Mouse (Mus musculus) kidney, embryonic 14.5 days (tissue): ENCODE results near the gene Rfwd3. TPM values are rescaled to one million over a fixed set of nuclear protein-coding genes. Genes with fewer than 3 reads are reported as not detected.
"Not testable (repeated sequence)": the region's sequence is repeated elsewhere in the genome, so short reads cannot be mapped to it uniquely, and the experiment has no call there.

Experiments
- ATAC-seq: fragments of 200-750 bp; cut with Nextera tagmentation; 2 replicates; pipeline ENCODE4 v1.8.0; 2017; ENCODE audit warnings: moderate number of reproducible peaks, mild to moderate bottlenecking, moderate TSS enrichment, moderate library complexity; ENCODE audit not compliant: low FRiP score, low TSS enrichment
- H3K27ac ChIP-seq: fragments of 300-500 bp; sonication (generic); 2 replicates; pipeline ENCODE4 v1.5.1; 2014; ENCODE audit warnings: low read depth, mild to moderate bottlenecking, low read length, moderate library complexity, mixed read lengths
- H3K27me3 ChIP-seq: fragments of 300-500 bp; sonication (generic); 2 replicates; pipeline ENCODE4 v1.6.1; 2014; ENCODE audit warnings: mild to moderate bottlenecking, low read length; ENCODE audit not compliant: control insufficient read depth, insufficient read depth
- H3K36me3 ChIP-seq: fragments of 300-500 bp; sonication (generic); 2 replicates; pipeline ENCODE4 v1.6.1; 2014; ENCODE audit warnings: low read length, mixed read lengths; ENCODE audit not compliant: control insufficient read depth, insufficient read depth
- H3K4me1 ChIP-seq: fragments of 300-500 bp; sonication (generic); 2 replicates; pipeline ENCODE4 v1.6.1; 2014; ENCODE audit warnings: low read length, mixed read lengths; ENCODE audit not compliant: control insufficient read depth, insufficient read depth
- H3K4me2 ChIP-seq: fragments of 300-500 bp; sonication (generic); replicated peaks from 2 replicates; pipeline ENCODE4 v1.6.1; 2014; ENCODE audit warnings: low read depth, mild to moderate bottlenecking, low read length
- H3K4me3 ChIP-seq: fragments of 300-500 bp; sonication (generic); 2 replicates; pipeline ENCODE4 v1.5.1; 2014; ENCODE audit warnings: mild to moderate bottlenecking, low read length
- H3K9ac ChIP-seq: fragments of 300-500 bp; sonication (generic); 2 replicates; pipeline ENCODE4 v1.6.1; 2014; ENCODE audit warnings: low read depth, mild to moderate bottlenecking, low read length, moderate library complexity
- H3K9me3 ChIP-seq: fragments of 300-500 bp; sonication (generic); 2 replicates; pipeline ENCODE4 v1.6.1; 2016; ENCODE audit warnings: low read length; ENCODE audit not compliant: control insufficient read depth
- WGBS: fragments of 180-500 bp; shearing (Covaris S2); extraction: QIAGEN DNeasy Blood & Tissue Kit; methylation state at CpG from one replicate; pipeline ENCODE4 v1.1.7; 2014; 5-methylcytosine and 5-hydroxymethylcytosine counted together
- polyA plus RNA-seq: library from polyadenylated mRNA; unstranded; fragments of >200 nt; fragmentation: Nextera tagmentation; extraction: Ambion mirVana; gene quantifications from 2 replicates; pipeline ENCODE4 v1.2.1, GENCODE M21; 2014

The Rfwd3 gene
- polyA plus RNA-seq, 1 experiment from 2014 or later = 75.0 TPM

- ATAC-seq = no peak
- 89% methylated on average over 12 of the region's 12 CpGs for WGBS
- H3K4me3 ChIP-seq = no peak overlapping the region
Observed at GRCm38 (mm10) chr8:111314729-111315128, 14.7 kb upstream of the Rfwd3 start.

DNA sequence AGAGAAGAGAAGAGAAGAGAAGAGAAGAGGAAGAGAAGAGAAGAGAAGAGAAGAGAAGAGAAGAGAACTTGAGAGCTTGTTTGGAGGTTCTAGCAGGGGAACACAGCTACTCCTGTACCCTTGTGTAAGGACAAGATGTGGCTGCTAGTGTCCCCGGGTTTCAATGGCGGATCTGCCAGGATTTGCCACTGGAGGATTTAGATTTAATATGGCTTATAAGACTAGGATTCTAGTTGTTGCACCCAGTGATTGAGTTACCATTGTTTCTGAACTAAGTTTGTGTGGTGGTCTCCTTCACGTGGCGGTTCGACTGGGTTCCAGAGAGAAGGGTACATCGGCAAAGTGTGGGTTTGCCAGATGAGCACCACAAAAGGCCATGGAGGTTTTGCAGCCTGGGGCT is 13.9 kb upstream of the Rfwd3 start:
- H3K4me3 ChIP-seq, H3K27me3 ChIP-seq, H3K9ac ChIP-seq, H3K9me3 ChIP-seq, H3K36me3 ChIP-seq, H3K4me1 ChIP-seq, H3K4me2 ChIP-seq, H3K27ac ChIP-seq, ATAC-seq: not testable (repeated sequence)
- WGBS = 96% methylated on average over 6 of the region's 6 CpGs

More at GRCm38 (mm10) chr8:111314729-111315128, 14.7 kb upstream of the Rfwd3 start:
- no peaks in the 10 kb centered on the region for H3K4me1 ChIP-seq
- no peak overlapping the region for H3K4me2 ChIP-seq
- no peaks in the 10 kb centered on the region for H3K27me3 ChIP-seq
- no peak overlapping the region for H3K27ac ChIP-seq
- no peaks in the 10 kb centered on the region for H3K36me3 ChIP-seq
- H3K9me3 ChIP-seq = no peaks in the 10 kb centered on the region
- no peak overlapping the region for H3K9ac ChIP-seq

DNA sequence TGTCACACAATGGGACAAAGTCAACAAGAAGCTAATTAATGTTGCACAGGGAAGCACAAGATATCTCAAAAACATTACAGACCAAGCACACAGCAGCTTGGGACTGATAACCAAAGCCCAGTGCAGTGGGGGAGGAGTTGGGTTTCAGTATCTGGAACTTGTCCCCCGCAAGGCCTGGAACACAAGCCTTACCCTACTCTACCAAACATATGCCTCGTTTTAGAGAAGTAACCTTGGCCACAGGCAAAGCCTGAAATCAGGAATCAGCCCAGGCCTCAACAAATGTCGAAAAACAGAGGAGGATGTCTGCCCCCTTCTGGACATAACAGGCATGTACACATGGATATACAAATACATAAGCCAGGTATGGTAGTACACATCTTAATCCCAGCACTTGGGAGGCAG is 12.7 kb upstream of the Rfwd3 start:
- Histone ChIP-seq H3K36me3 (no peaks in the 10 kb centered on the region), H3K9ac (no peak overlapping the region)
- ATAC-seq = no peak

DNA sequence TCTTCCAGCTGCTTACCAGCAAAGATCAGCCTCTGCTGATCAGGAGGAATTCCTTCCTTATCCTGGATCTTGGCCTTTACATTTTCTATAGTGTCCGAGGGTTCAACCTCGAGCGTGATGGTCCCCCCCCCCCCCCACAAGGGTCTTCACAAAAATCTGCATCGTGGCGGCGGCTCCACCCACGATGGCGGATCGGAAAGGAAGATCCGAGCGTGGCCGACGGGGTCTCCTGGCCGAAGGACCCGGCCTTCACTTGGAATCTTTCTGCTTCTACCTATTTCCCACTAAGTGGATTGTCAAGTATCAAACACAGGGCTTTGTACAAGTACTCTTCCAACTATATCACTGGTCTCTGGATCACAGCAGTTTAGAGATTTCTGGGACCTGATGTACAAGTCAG is 10.0 kb upstream of the Rfwd3 start:
- H3K27ac ChIP-seq, H3K36me3 ChIP-seq, H3K4me1 ChIP-seq, ATAC-seq, H3K4me2 ChIP-seq, H3K4me3 ChIP-seq, H3K9me3 ChIP-seq, H3K27me3 ChIP-seq, H3K9ac ChIP-seq: not testable (repeated sequence)
- WGBS = 93% methylated on average over 15 of the region's 15 CpGs

More for the DNA sequence above, 12.7 kb upstream of the Rfwd3 start:
- Histone ChIP-seq H3K4me3 (no peak overlapping the region), H3K4me2 (no peak overlapping the region), H3K9me3 (no peaks in the 10 kb centered on the region), H3K4me1 (no peaks in the 10 kb centered on the region), H3K27me3 (no peaks in the 10 kb centered on the region), H3K27ac (no peak overlapping the region)
- 62% methylated on average over 3 of the region's 3 CpGs for WGBS

DNA sequence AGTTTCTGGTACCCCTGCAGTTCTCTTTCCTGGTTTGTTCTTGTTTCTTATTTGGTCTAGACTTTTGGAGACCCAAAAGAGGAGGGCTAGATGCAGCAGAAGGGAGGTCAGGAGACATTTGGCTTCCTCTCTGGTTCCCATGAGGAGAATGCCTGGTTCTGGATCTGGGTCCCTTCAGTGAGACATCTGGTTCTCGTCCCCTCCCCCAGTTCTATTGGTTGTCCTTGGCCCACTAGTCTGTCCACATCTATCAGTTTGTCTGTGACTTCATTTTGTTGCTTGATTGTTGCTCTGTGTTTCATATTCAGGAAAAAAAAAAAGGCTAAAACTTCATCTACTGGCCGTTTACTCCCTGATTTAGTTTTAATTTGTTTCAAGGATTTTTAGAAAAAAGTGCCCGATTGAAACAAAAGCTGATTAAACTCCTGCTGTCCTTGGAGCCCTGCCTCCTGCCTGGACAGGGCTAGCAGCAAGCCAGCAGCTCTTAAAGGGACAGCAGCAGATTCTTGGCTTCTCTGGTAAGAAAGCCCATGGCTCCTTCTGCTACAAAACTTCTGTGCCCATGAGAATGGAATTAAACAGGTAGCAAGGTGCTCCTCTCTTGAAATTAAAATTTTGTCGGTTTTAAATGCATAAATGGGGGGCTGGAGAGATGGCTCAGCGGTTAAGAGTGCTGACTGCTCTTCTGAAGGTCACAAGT is 5.2 kb upstream of the Rfwd3 start:
- H3K9ac ChIP-seq = no peak overlapping the region
- H3K36me3 ChIP-seq = no peaks in the 10 kb centered on the region
- H3K4me2 ChIP-seq = no peak overlapping the region
- no peaks in the 10 kb centered on the region for H3K27me3 ChIP-seq
- H3K9me3 ChIP-seq = no peaks in the 10 kb centered on the region
- WGBS = 36% methylated on average over 5 of the region's 5 CpGs
- no peaks in the 10 kb centered on the region for H3K4me1 ChIP-seq
- H3K27ac ChIP-seq = no peak overlapping the region
- no peak for ATAC-seq
- H3K4me3 ChIP-seq = no peak overlapping the region

DNA sequence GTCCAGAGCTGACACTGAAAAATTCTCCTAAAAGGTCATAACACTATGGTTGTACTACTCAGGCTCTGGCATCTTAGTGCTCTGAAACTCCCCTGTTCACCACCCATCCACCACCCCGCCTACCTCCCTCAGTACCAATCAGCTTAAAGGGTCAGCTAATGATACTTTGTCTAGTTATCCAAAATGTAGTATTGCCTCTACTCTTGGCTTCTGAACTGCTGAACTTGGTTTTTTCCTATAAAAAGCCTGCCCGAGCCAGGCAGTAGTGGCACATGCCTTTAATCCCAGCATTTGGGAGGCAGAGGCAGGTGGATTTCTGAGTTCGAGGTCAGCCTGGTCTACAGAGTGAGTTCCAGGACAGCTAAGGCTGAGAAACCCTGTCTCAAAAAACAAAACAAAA is 4.3 kb upstream of the Rfwd3 start:
- Histone ChIP-seq H3K4me2 (no peak overlapping the region), H3K36me3 (no peaks in the 10 kb centered on the region), H3K4me3 (no peak overlapping the region), H3K9me3 (no peaks in the 10 kb centered on the region), H3K27ac (no peak overlapping the region), H3K4me1 (no peaks in the 10 kb centered on the region), H3K9ac (no peak overlapping the region), H3K27me3 (no peaks in the 10 kb centered on the region)
- ATAC-seq = no peak
- 92% methylated on average over 3 of the region's 3 CpGs for WGBS

GRCm38 (mm10) chr8:111303076-111303803 is 3.2 kb upstream of the Rfwd3 start:
- WGBS = 82% methylated on average over 5 of the region's 5 CpGs
- H3K4me1 ChIP-seq, H3K27ac ChIP-seq, H3K9ac ChIP-seq, H3K4me3 ChIP-seq, H3K27me3 ChIP-seq, H3K4me2 ChIP-seq, H3K9me3 ChIP-seq, H3K36me3 ChIP-seq, ATAC-seq: not testable (repeated sequence)

- peaks cover 10% of the 10 kb centered on the region for H3K36me3 ChIP-seq
- H3K27ac ChIP-seq = peak overlapping the region; percentile 79
- WGBS = 66% methylated on average over 11 of the region's 11 CpGs
- H3K9ac ChIP-seq = peak overlapping the region; percentile 42; the same call in 1 of the 2 replicates
- H3K4me1 ChIP-seq = peaks cover 9% of the 10 kb centered on the region; the same call in 1 of the 2 replicates
- ATAC-seq = no peak
- peak overlapping the region; percentile 41 for H3K4me2 ChIP-seq
- no peaks in the 10 kb centered on the region for H3K27me3 ChIP-seq
- H3K4me3 ChIP-seq = peak overlapping the region; percentile 93
- no peaks in the 10 kb centered on the region for H3K9me3 ChIP-seq
Observed at GRCm38 (mm10) chr8:111300597-111301546, 850 bp upstream of the Rfwd3 start.
